Mouse (Mus musculus) embryonic facial prominence, embryonic 14.5 days (tissue): ENCODE measurements at regions not wholly inside any gene's neighbourhood (a gene's known extent, or its start where the extent isn't known, plus 50 kb on each side); places are given as distances from the start of the nearest gene placed in this dataset.

ENCODE experiments used
- ATAC-seq: fragments of 200-750 bp; cut with Nextera tagmentation; 2 replicates; pipeline ENCODE4 v1.8.0; 2017; ENCODE audit warnings: low read depth, moderate number of reproducible peaks, moderate TSS enrichment
- DNase-seq: peaks from one replicate; pipeline ENCODE4 v3.0.0-alpha.2; 2015; ENCODE audit warnings: low spot score
- H3K27ac ChIP-seq: fragments of 300-500 bp; sonication (generic); replicated peaks from 2 replicates; pipeline ENCODE4 v1.5.1; 2014; ENCODE audit warnings: low read depth, mild to moderate bottlenecking, low read length, moderate library complexity
- H3K27me3 ChIP-seq: fragments of 300-500 bp; sonication (generic); replicated peaks from 2 replicates; pipeline ENCODE4 v1.6.1; 2014; ENCODE audit warnings: low read length; ENCODE audit not compliant: control insufficient read depth, insufficient read depth
- H3K36me3 ChIP-seq: fragments of 300-500 bp; sonication (generic); 2 replicates; pipeline ENCODE4 v1.6.1; 2014; ENCODE audit warnings: low read length, mixed read lengths; ENCODE audit not compliant: control insufficient read depth, insufficient read depth
- H3K4me1 ChIP-seq: fragments of 300-500 bp; sonication (generic); 2 replicates; pipeline ENCODE4 v1.6.1; 2014; ENCODE audit warnings: antibody characterized with exemption, low read length; ENCODE audit not compliant: control insufficient read depth, insufficient read depth
- H3K4me2 ChIP-seq: fragments of 300-500 bp; sonication (generic); 2 replicates; pipeline ENCODE4 v1.6.1; 2014; ENCODE audit warnings: low read depth, mild to moderate bottlenecking, low read length, moderate library complexity, mixed read lengths
- H3K4me3 ChIP-seq: fragments of 300-500 bp; sonication (generic); 2 replicates; pipeline ENCODE4 v1.5.1; 2014; ENCODE audit warnings: low read depth, mild to moderate bottlenecking, low read length
- H3K9ac ChIP-seq: fragments of 300-500 bp; sonication (generic); 2 replicates; pipeline ENCODE4 v1.6.1; 2014; ENCODE audit warnings: low read depth, mild to moderate bottlenecking, low read length, moderate library complexity, mixed read lengths
- H3K9me3 ChIP-seq: fragments of 300-500 bp; sonication (generic); 2 replicates; pipeline ENCODE4 v1.6.1; 2016; ENCODE audit warnings: low read length; ENCODE audit not compliant: control insufficient read depth
- WGBS: fragments of 180-500 bp; shearing (Covaris S2); extraction: QIAGEN DNeasy Blood & Tissue Kit; methylation state at CpG from one replicate; pipeline ENCODE4 v1.1.7; 2014; 5-methylcytosine and 5-hydroxymethylcytosine counted together

- DNase-seq (no peak), ATAC-seq (no peak)
- Histone ChIP-seq H3K9ac (no peak overlapping the region), H3K4me1 (no peaks in the 10 kb centered on the region; the same call in 1 of the 2 replicates), H3K36me3 (no peaks in the 10 kb centered on the region), H3K27ac (no peak overlapping the region), H3K4me3 (no peak overlapping the region), H3K4me2 (no peak overlapping the region), H3K27me3 (no peaks in the 10 kb centered on the region), H3K9me3 (no peaks in the 10 kb centered on the region)
- WGBS: 68% methylated on average over 8 of the region's 8 CpGs
Measured at GRCm38 (mm10) chr15:96031085-96031780, 240.6 kb downstream of the Ano6 start.

DNA sequence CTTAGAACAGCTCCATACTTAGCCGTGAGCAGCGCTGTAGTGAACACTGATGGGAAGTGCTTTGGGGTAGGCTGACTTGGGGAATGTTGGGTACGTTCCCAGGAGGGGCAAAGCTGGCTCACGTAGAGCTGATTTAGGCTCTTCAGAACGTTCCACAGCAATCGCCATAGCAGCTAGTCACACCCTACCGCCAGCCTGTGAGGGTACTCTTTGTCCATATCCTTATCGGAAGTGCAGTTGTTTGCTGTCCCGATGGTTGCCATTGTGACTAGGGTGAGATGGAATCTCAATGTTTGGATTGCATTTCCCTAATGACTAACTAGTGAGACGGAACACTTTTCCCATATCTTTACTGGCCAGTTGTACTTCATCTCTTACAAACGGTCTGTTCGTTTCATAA lies 244.6 kb downstream of the Ano6 start:
- H3K9me3 ChIP-seq: no peaks in the 10 kb centered on the region
- no peaks in the 10 kb centered on the region for H3K27me3 ChIP-seq
- no peak overlapping the region for H3K4me3 ChIP-seq
- DNase-seq (no peak), ATAC-seq (no peak)
- no peak overlapping the region for H3K27ac ChIP-seq
- H3K4me1 ChIP-seq: no peaks in the 10 kb centered on the region; the same call in 1 of the 2 replicates
- 79% methylated on average over 12 of the region's 12 CpGs for WGBS
- no peak overlapping the region for H3K9ac ChIP-seq
- H3K4me2 ChIP-seq: no peak overlapping the region
- no peaks in the 10 kb centered on the region for H3K36me3 ChIP-seq

GRCm38 (mm10) chr15:96045561-96045960 lies 241.8 kb upstream of the Arid2 start:
- Histone ChIP-seq H3K4me1 (no peaks in the 10 kb centered on the region), H3K36me3 (no peaks in the 10 kb centered on the region), H3K27ac (no peak overlapping the region), H3K4me2 (no peak overlapping the region), H3K4me3 (no peak overlapping the region), H3K9me3 (no peaks in the 10 kb centered on the region), H3K9ac (no peak overlapping the region), H3K27me3 (no peaks in the 10 kb centered on the region)
- no peak for DNase-seq
- 73% methylated on average over 3 of the region's 3 CpGs for WGBS
- ATAC-seq: no peak

DNA sequence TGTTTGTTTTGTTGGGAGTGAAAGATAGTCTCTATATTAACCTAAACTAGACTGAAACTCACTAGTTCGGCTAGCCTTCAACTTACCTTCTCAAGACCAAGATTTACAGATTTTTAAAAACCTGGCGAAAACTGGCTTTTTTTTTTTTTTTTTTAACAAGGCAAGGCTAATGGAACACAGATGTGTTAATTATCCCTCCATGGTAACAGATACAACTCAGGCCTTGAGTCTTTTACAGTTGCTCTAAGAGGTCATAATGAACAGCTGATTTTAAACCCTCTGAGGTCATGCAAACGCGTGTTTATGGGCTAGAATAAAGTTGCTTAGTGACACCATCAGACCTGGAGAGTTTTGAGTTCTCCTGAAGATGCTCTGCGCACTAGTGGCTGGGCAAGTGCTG lies 240.7 kb upstream of the Arid2 start:
- H3K9me3 ChIP-seq: no peaks in the 10 kb centered on the region
- no peaks in the 10 kb centered on the region for H3K27me3 ChIP-seq
- H3K4me2 ChIP-seq: no peak overlapping the region
- 41% methylated on average over 5 of the region's 5 CpGs for WGBS
- no peak overlapping the region for H3K4me3 ChIP-seq
- DNase-seq (peak; percentile 17), ATAC-seq (no peak)
- no peaks in the 10 kb centered on the region for H3K4me1 ChIP-seq
- H3K27ac ChIP-seq: no peak overlapping the region
- H3K36me3 ChIP-seq: no peaks in the 10 kb centered on the region
- H3K9ac ChIP-seq: no peak overlapping the region

DNA sequence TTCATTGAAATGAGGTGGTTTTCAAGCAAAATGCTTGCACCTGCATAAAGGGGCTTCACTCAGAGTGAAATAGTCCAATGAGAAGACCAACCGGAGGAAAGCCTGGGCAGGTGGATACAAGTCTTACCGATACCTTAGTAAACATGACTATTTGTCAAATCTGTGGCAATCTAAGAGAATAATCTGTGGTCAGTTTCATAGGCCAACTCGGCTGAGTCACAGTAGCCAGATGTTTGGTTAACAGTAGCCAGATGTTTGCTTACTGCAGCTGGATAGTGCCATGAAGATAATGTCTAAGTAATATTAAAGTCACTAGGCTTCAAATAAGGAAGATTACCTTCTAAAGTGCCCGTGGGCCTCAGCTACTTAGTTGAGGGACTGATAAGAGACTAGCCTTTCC lies 236.9 kb upstream of the Arid2 start:
- 71% methylated on average over 4 of the region's 4 CpGs for WGBS
- Histone ChIP-seq H3K4me1 (no peaks in the 10 kb centered on the region), H3K36me3 (no peaks in the 10 kb centered on the region), H3K9me3 (no peaks in the 10 kb centered on the region), H3K9ac (no peak overlapping the region), H3K4me3 (no peak overlapping the region), H3K27ac (no peak overlapping the region), H3K27me3 (no peaks in the 10 kb centered on the region), H3K4me2 (no peak overlapping the region)
- ATAC-seq: no peak
- DNase-seq: no peak

- Histone ChIP-seq H3K4me2 (no peak overlapping the region), H3K4me3 (no peak overlapping the region), H3K9me3 (no peaks in the 10 kb centered on the region), H3K27me3 (no peaks in the 10 kb centered on the region), H3K27ac (no peak overlapping the region), H3K9ac (no peak overlapping the region), H3K36me3 (no peaks in the 10 kb centered on the region), H3K4me1 (no peaks in the 10 kb centered on the region)
- WGBS: 86% methylated on average over 5 of the region's 5 CpGs
- DNase-seq (no peak), ATAC-seq (no peak)
Measured at GRCm38 (mm10) chr15:96052586-96052985, 234.7 kb upstream of the Arid2 start.

DNA sequence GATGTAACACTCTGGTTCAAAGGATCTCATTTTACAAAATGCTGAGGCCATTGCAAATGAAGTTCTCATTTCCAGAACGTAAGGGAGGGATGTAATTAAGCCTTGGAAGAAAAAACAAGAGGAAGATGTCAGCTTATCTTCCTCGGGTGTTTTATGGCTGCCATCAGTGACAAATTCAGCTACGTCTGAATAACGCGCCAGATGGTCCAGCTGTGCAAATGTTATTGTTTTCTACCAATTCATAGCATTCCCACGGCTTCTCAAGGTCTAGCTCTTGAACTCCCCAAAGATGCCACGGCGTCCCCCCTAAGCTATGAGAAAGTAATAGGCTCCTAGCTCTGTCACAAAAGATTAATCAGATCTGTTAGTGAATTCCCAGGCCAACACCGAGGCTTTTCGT lies 232.0 kb upstream of the Arid2 start:
- H3K27ac ChIP-seq: no peak overlapping the region
- no peaks in the 10 kb centered on the region for H3K4me1 ChIP-seq
- no peaks in the 10 kb centered on the region for H3K27me3 ChIP-seq
- no peak overlapping the region for H3K4me2 ChIP-seq
- no peak overlapping the region for H3K9ac ChIP-seq
- ATAC-seq (no peak), DNase-seq (no peak)
- H3K4me3 ChIP-seq: no peak overlapping the region
- WGBS: 51% methylated on average over 10 of the region's 10 CpGs
- H3K9me3 ChIP-seq: no peaks in the 10 kb centered on the region
- H3K36me3 ChIP-seq: no peaks in the 10 kb centered on the region

GRCm38 (mm10) chr15:96055796-96056473 lies 231.4 kb upstream of the Arid2 start:
- no peak for DNase-seq
- no peak for ATAC-seq
- WGBS: 73% methylated on average over 16 of the region's 16 CpGs
- H3K4me3 ChIP-seq: no peak overlapping the region
- no peak overlapping the region for H3K4me2 ChIP-seq
- H3K9ac ChIP-seq: no peak overlapping the region
- H3K27me3 ChIP-seq: no peaks in the 10 kb centered on the region
- H3K36me3 ChIP-seq: no peaks in the 10 kb centered on the region
- H3K4me1 ChIP-seq: no peaks in the 10 kb centered on the region
- no peak overlapping the region for H3K27ac ChIP-seq
- no peaks in the 10 kb centered on the region for H3K9me3 ChIP-seq

GRCm38 (mm10) chr15:96059623-96060022 lies 227.7 kb upstream of the Arid2 start:
- 56% methylated on average over 3 of the region's 3 CpGs for WGBS
- H3K9ac ChIP-seq: no peak overlapping the region
- H3K27me3 ChIP-seq: no peaks in the 10 kb centered on the region
- no peaks in the 10 kb centered on the region for H3K36me3 ChIP-seq
- ATAC-seq (no peak), DNase-seq (peak; percentile 34)
- no peaks in the 10 kb centered on the region for H3K4me1 ChIP-seq
- H3K27ac ChIP-seq: no peak overlapping the region
- H3K9me3 ChIP-seq: no peaks in the 10 kb centered on the region
- H3K4me2 ChIP-seq: no peak overlapping the region
- H3K4me3 ChIP-seq: no peak overlapping the region
